Mouse (Mus musculus): Measurements from ENCODE around the gene Stxbp4.

The Stxbp4 gene

GRCm38 (mm10) chr11:90558359-90559047, 79.4 kb downstream of the Stxbp4 start:
- no peak for ATAC-seq (ENCODE audit: low TSS enrichment)

GRCm38 (mm10) chr11:90556517-90556916, 81.4 kb downstream of the Stxbp4 start:
- no peak for ATAC-seq (ENCODE audit: low TSS enrichment)

DNA sequence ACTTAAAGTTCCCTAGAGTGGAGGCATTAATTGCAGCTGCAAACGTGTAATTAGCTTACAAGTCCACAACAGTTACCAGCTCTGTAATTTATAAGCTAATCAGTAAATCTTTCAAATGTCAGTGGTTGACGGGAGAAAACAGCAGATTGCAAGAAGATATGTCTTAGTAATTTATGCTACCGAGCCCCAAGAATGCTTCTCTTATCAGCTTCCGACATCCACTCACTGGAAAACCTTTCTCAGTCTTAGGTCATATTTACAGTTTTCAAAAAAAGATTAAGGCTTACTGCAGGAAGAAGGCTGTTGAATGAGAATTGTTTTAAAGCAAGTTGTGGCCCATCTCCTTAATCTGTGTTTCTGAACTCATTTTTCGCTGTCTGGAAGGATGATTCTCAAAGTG, 83.9 kb downstream of the Stxbp4 start:
- ATAC-seq (ENCODE audit: low TSS enrichment), result no peak

GRCm38 (mm10) chr11:90552303-90553201, 85.3 kb downstream of the Stxbp4 start:
- no peak for ATAC-seq (ENCODE audit: low TSS enrichment)

- peak; percentile 91 for ATAC-seq (ENCODE audit: low TSS enrichment)
Measured at GRCm38 (mm10) chr11:90548560-90548959, 89.3 kb downstream of the Stxbp4 start.

DNA sequence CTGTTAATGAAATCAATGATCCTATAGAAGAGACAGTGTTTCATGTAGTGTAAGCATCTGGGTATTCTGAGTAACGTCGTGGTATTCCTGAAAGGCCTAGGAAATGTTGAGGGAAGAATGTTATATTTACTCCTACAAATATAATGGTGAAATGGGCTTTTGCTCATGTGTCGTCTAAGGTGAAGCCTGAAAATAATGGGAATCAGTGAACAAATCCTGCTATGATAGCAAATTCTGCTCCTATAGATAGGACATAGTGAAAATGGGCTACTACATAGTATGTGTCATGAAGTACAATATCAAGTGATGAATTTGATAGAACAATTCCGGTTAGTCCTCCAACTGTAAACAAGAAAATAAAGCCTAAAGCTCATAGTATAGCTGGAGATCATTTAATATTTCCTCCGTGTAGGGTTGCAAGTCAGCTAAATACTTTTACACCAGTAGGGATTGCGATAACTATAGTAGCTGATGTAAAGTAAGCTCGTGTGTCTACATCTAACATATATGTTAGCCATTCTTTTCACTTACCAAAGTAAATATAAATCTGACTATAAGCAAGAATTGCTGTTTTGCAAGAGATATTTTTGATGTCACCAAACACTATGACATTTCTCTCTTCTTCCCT, 99.1 kb downstream of the Stxbp4 start:
- peak; percentile 98 for ATAC-seq (ENCODE audit: low TSS enrichment)

- ATAC-seq (ENCODE audit: low TSS enrichment), result no peak
Measured at GRCm38 (mm10) chr11:90525311-90525710, 112.6 kb downstream of the Stxbp4 start.

- peak; percentile 98 for ATAC-seq (ENCODE audit: low TSS enrichment)
Measured at GRCm38 (mm10) chr11:90521040-90521439, 116.8 kb downstream of the Stxbp4 start.

DNA sequence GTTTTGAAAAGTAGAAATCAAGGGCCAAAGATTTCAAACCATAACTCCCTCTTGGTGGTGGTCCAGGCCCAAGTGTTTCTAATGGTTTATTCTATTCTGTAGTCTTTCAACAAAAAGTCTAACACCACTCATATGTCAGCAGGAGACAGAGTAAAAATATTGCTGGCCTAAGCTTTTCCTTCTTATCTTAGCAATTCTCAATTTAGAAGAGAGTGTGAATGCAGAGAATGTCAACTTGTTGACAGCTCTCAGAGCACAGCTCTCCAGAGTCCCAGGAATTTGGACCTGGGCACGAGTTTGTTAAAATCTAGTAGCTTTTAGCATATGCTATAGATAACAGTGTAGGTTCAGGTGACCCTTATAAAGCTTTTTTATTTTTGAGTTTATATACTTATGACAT, 120.1 kb downstream of the Stxbp4 start:
- ATAC-seq (ENCODE audit: low TSS enrichment), result no peak

GRCm38 (mm10) chr11:90512538-90513219, 125.2 kb downstream of the Stxbp4 start:
- peak; percentile 95 for ATAC-seq (ENCODE audit: low TSS enrichment)

DNA sequence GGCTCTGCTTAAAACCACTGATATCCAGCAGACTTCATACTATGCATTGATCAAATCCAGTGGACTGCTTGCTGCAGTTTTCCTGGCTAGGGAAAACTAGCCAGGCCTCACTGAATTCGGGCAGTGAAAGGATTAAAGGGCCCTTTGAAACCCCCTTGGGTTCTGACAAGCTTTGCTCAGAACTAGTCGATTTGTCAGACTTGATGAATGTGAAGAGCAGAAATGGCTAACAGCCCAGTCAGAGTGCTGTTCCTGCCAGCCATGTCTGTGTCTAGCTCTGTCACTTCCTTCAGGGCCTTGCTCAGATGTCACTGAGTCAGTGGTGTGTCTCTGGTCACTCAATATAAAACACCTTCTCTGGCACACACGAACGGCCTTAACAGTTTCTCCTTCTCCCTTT, 136.0 kb downstream of the Stxbp4 start:
- ATAC-seq (ENCODE audit: low TSS enrichment), result no peak

- no peak for ATAC-seq (ENCODE audit: low TSS enrichment)
Measured at GRCm38 (mm10) chr11:90499918-90500317, 138.0 kb downstream of the Stxbp4 start.

- ATAC-seq (ENCODE audit: low TSS enrichment), result no peak
Measured at GRCm38 (mm10) chr11:90498461-90498860, 139.4 kb downstream of the Stxbp4 start.

- no peak for ATAC-seq (ENCODE audit: low TSS enrichment)
Measured at GRCm38 (mm10) chr11:90494981-90495380, 142.9 kb downstream of the Stxbp4 start.

DNA sequence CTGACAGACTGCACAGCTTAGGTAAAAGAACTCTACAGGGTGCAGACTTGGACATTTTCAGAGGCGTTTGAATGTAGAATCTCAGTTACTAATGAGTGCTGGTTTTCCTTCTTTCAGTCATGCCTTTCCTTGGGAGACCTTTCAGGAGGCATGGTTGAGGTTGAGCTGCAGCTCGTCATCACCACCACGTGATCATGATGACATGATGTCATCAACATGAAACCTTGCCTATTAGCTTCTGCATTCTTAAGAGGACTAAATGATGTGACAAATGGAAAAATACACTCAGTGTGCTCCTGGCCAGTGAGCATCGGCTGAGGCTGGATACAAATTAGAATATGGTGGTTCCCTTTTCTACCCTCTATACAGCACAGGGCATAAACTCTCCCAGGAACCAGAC, 145.4 kb downstream of the Stxbp4 start:
- no peak for ATAC-seq (ENCODE audit: low TSS enrichment)

DNA sequence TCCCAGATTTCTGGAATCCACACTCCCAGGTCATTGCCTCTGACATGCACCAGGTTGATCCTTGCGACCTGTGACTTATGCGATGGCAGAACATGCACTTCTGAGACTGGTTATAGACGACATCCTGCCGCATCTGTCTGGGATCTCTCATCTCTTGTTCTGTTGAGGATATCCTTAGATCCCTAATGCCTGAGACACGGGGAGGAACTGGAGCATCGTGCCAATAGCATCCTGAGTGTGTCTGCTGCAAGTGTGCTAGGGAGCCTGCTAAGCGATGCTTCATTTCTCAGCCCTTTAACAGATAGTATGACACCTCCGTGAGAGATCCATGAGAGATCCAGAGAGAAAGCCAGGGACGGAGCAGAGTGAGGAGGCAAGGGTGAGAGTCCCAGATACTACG, 148.7 kb downstream of the Stxbp4 start:
- ATAC-seq (ENCODE audit: low TSS enrichment), result no peak

- peak; percentile 27; the same call in 1 of the 2 replicates for ATAC-seq (ENCODE audit: low TSS enrichment)
Measured at GRCm38 (mm10) chr11:90487686-90488085, 150.2 kb downstream of the Stxbp4 start.

- no peak for ATAC-seq (ENCODE audit: low TSS enrichment)
Measured at GRCm38 (mm10) chr11:90484750-90485637, 152.9 kb downstream of the Stxbp4 start.

GRCm38 (mm10) chr11:90483766-90484165, 154.1 kb downstream of the Stxbp4 start:
- ATAC-seq (ENCODE audit: low TSS enrichment), result no peak

GRCm38 (mm10) chr11:90481828-90482227, 156.1 kb downstream of the Stxbp4 start:
- no peak for ATAC-seq (ENCODE audit: low TSS enrichment)

- no peak for ATAC-seq (ENCODE audit: low TSS enrichment)
Measured at GRCm38 (mm10) chr11:90470271-90470670, 167.6 kb downstream of the Stxbp4 start.
